Mouse (Mus musculus) olfactory bulb, adult 2 months (tissue): ENCODE results near the gene Zfpl1.

ENCODE experiments used
- CTCF ChIP-seq: fragments of 200-500 bp; IDR thresholded peaks from 2 replicates; pipeline ENCODE4 v1.5.1; 2012; ENCODE audit warnings: low read depth, mild to moderate bottlenecking, low read length, moderate library complexity; ENCODE audit not compliant: insufficient read depth
- POLR2A ChIP-seq: fragments of 200-500 bp; IDR thresholded peaks from 2 replicates; pipeline ENCODE4 v1.6.1; 2012; ENCODE audit warnings: mild to moderate bottlenecking, low read depth, low read length, moderate library complexity; ENCODE audit not compliant: insufficient read depth

GRCm38 (mm10) chr19:6118677-6119185 lies 34.0 kb upstream of the Zfpl1 start:
- TF ChIP-seq POLR2A: no peak
- no peak for TF ChIP-seq CTCF
